In genomic region chr7:103811223-103811845, GRCm38 (mm10) we compare ENCODE assay signal across 27 mouse cellular contexts. TPM values are rescaled to one million over a fixed set of nuclear protein-coding genes. Genes with fewer than 3 reads are reported as not detected.
DNase-seq lines count a peak whose midpoint lies in the region; ATAC-seq lines count a peak whose summit lies in the region.
"Had no signal": no experiment of that assay in that cellular context is flagged by ENCODE, and none has a peak within 500 bp of the region (broad histone marks: within the 10 kb centered on the region; RNA-seq: fewer than 3 reads in every experiment).

No protein-coding gene starts in this region.

- H3K4me3 ChIP-seq in heart, embryonic 12.5 days = no peak overlapping the region
- peak overlapping the region; percentile 10; the same call in 1 of the 2 replicates for H3K4me3 ChIP-seq in liver, embryonic 11.5 days (ENCODE audit: low read depth, low read length)
- H3K4me3 ChIP-seq: embryonic facial prominence, embryonic 15.5 days; forebrain, embryonic 13.5 days; limb, embryonic 13.5 days had no signal

- no peaks in the 10 kb centered on the region for H3K36me3 ChIP-seq in heart, embryonic 12.5 days
- H3K36me3 ChIP-seq in liver, embryonic 11.5 days (ENCODE audit: control insufficient read depth, insufficient read depth, low read length) = no peaks in the 10 kb centered on the region
- H3K36me3 ChIP-seq: embryonic facial prominence, embryonic 15.5 days; limb, embryonic 13.5 days had no signal

- H3K4me1 ChIP-seq in heart, embryonic 12.5 days (replicated peaks) = no peaks in the 10 kb centered on the region; the same call in 1 of the 2 replicates
- peaks cover 9% of the 10 kb centered on the region for H3K4me1 ChIP-seq in liver, embryonic 11.5 days (replicated peaks; ENCODE audit: control insufficient read depth, insufficient read depth, low read length)
- H3K4me1 ChIP-seq: embryonic facial prominence, embryonic 15.5 days; forebrain, embryonic 13.5 days; limb, embryonic 13.5 days had no signal

- no peak overlapping the region for H3K9ac ChIP-seq in heart, embryonic 12.5 days
- H3K9ac ChIP-seq in liver, embryonic 11.5 days (ENCODE audit: low read depth, low read length) = no peak overlapping the region
- H3K9ac ChIP-seq: embryonic facial prominence, embryonic 15.5 days; forebrain, embryonic 13.5 days; limb, embryonic 13.5 days had no signal

- H3K9me3 ChIP-seq in heart, embryonic 12.5 days (replicated peaks) = no peaks in the 10 kb centered on the region
- no peaks in the 10 kb centered on the region for H3K9me3 ChIP-seq in liver, embryonic 11.5 days (ENCODE audit: control insufficient read depth, low read length)
- H3K9me3 ChIP-seq: embryonic facial prominence, embryonic 15.5 days; forebrain, embryonic 13.5 days; limb, embryonic 13.5 days had no signal

- no peak overlapping the region for H3K4me2 ChIP-seq in heart, embryonic 12.5 days
- H3K4me2 ChIP-seq in liver, embryonic 11.5 days = peak overlapping the region; percentile 42
- H3K4me2 ChIP-seq: embryonic facial prominence, embryonic 15.5 days; forebrain, embryonic 13.5 days; limb, embryonic 13.5 days had no signal

- ATAC-seq in heart, embryonic 12.5 days (ENCODE audit: insufficient number of reproducible peaks, low FRiP score) = 0 out of 2 replicates have a peak, but pooled peaks have one; percentile 34
- ATAC-seq in liver, embryonic 11.5 days (replicated peaks; ENCODE audit: low FRiP score) = peak; percentile 63
- ATAC-seq in megakaryocyte-erythroid progenitor cell, adult 5-6 weeks (replicated peaks; ENCODE audit: low FRiP score, low TSS enrichment, poor library complexity, severe bottlenecking) = peak; percentile 69
- ATAC-seq: activated CD4-positive, CD25-positive, alpha-beta regulatory T cell, adult 4 months; forebrain, embryonic 13.5 days; Patski had no signal

- H3K27me3 ChIP-seq in heart, embryonic 12.5 days (replicated peaks) = no peaks in the 10 kb centered on the region
- no peaks in the 10 kb centered on the region for H3K27me3 ChIP-seq in liver, embryonic 11.5 days (replicated peaks; ENCODE audit: control insufficient read depth, insufficient read depth, low read length)
- H3K27me3 ChIP-seq: CH12.LX; embryonic facial prominence, embryonic 15.5 days; forebrain, embryonic 13.5 days; limb, embryonic 13.5 days; Patski had no signal

- 40% methylated on average over 1 of the region's 1 CpGs for WGBS in heart, embryonic 12.5 days
- 53% methylated on average over 1 of the region's 1 CpGs for WGBS in liver, embryonic 11.5 days

- H3K27ac ChIP-seq in heart, embryonic 12.5 days (ENCODE audit: poor library complexity, severe bottlenecking) = no peak overlapping the region; the same call in 1 of the 2 replicates
- H3K27ac ChIP-seq in liver, embryonic 11.5 days (ENCODE audit: low read depth, low read length) = peak overlapping the region; percentile 84
- H3K27ac ChIP-seq: embryonic facial prominence, embryonic 15.5 days; forebrain, embryonic 13.5 days; kidney, postnatal 0 days; limb, embryonic 13.5 days had no signal

- DNase-seq in heart, adult 8-10 months (ENCODE audit: low spot score) = no peak
- DNase-seq in c-Kit-negative CD71-positive TER-119-positive erythroid progenitor cells, embryonic 14.5 days (ENCODE audit: low read depth, low spot score) = peak; percentile 76
- DNase-seq in liver, embryonic 11.5 days (ENCODE audit: low spot score) = no peak
- no peak for DNase-seq in cerebellum, adult 18-20 months
- no peak for DNase-seq in testis, postnatal 14 days (ENCODE audit: low spot score)
- DNase-seq in kidney, postnatal 36 days = no peak
- DNase-seq: adrenal gland, postnatal 25 days; cerebellum, adult 9-11 months; embryo, embryonic 11 days; lung, postnatal 10 days; right cerebral cortex, adult 18-20 months; thymus, postnatal 14 days had no signal

RNA-seq across cellular contexts. Expression of gene Hbb-bt, which starts 2.5 kb away (rescaled TPM):
- 3,072 and 3,403 TPM in 2 replicates for polyA plus RNA-seq in heart, embryonic 12.5 days (2016; fragmentation: Nextera tagmentation; extraction: Ambion mirVana)
- 1,000 to 10,000 TPM in 1 of 4 experiments, 100 to 1,000 TPM in 3; 208 to 1,111 (median 289) TPM for total RNA-seq in heart, adult 8-10 months (2022)
- polyA plus RNA-seq in liver, embryonic 11.5 days (2014; fragmentation: Nextera tagmentation; extraction: Ambion mirVana) = 7,398 and 7,943 TPM in 2 replicates
- total RNA-seq in megakaryocyte-erythroid progenitor cell, adult 5-6 weeks (2014; fragmentation: Nextera tagmentation) = 118 and 169 TPM in 2 replicates
- total RNA-seq in megakaryocyte-erythroid progenitor cell, adult 5-6 weeks (2017) = 10.7 and 57.4 TPM in 2 replicates
- polyA plus RNA-seq: Patski had no signal

RNA-seq across cellular contexts. Expression of gene Hbb-bs, which starts 16.6 kb away (rescaled TPM):
- 2,689 and 3,022 TPM in 2 replicates for polyA plus RNA-seq in heart, embryonic 12.5 days (2016; fragmentation: Nextera tagmentation; extraction: Ambion mirVana)
- total RNA-seq in heart, adult 8-10 months (2022) = over 10,000 TPM in 1 of 4 experiments, 1,000 to 10,000 TPM in 3; 2,003 to 12,142 (median 2,942) TPM
- polyA plus RNA-seq in liver, embryonic 11.5 days (2014; fragmentation: Nextera tagmentation; extraction: Ambion mirVana) = 9,439 and 11,024 TPM in 2 replicates
- total RNA-seq in megakaryocyte-erythroid progenitor cell, adult 5-6 weeks (2014; fragmentation: Nextera tagmentation) = 149 and 199 TPM in 2 replicates
- 20.1 and 148 TPM in 2 replicates for total RNA-seq in megakaryocyte-erythroid progenitor cell, adult 5-6 weeks (2017)
- total RNA-seq: CH12.LX had no signal
- polyA plus RNA-seq: Patski had no signal

RNA-seq across cellular contexts. Expression of gene Olfr67, which starts 19.7 kb away (rescaled TPM):
- polyA plus RNA-seq in heart, embryonic 12.5 days (2016; fragmentation: Nextera tagmentation; extraction: Ambion mirVana) = not detected in 2 replicates
- total RNA-seq in heart, adult 8-10 months (2022) = not detected
- polyA plus RNA-seq in liver, embryonic 11.5 days (2014; fragmentation: Nextera tagmentation; extraction: Ambion mirVana) = not detected in 2 replicates
- not detected in 2 replicates for total RNA-seq in megakaryocyte-erythroid progenitor cell, adult 5-6 weeks (2014; fragmentation: Nextera tagmentation)
- not detected in 2 replicates for total RNA-seq in megakaryocyte-erythroid progenitor cell, adult 5-6 weeks (2017)
- total RNA-seq: adrenal gland, postnatal 25 days; CH12.LX; left cerebral cortex, postnatal 10 days; midbrain, postnatal 0 days had no signal
- polyA plus RNA-seq: activated CD4-positive, CD25-positive, alpha-beta regulatory T cell, adult 4 months; embryonic facial prominence, embryonic 15.5 days; forebrain, embryonic 13.5 days; gonadal fat pad, adult 2 months; heart, embryonic 16.5 days; hindbrain, embryonic 11.5 days; kidney, postnatal 0 days; limb, embryonic 13.5 days; midbrain, postnatal 0 days; Patski; small intestine, adult 2 months had no signal

RNA-seq across cellular contexts. Expression of gene Hbb-bh2, which starts 29.0 kb away (rescaled TPM):
- polyA plus RNA-seq in heart, embryonic 12.5 days (2016; fragmentation: Nextera tagmentation; extraction: Ambion mirVana) = 0.50 and 0.56 TPM in 2 replicates
- not detected for total RNA-seq in heart, adult 8-10 months (2022)
- polyA plus RNA-seq in liver, embryonic 11.5 days (2014; fragmentation: Nextera tagmentation; extraction: Ambion mirVana) = not detected in 2 replicates
- total RNA-seq in megakaryocyte-erythroid progenitor cell, adult 5-6 weeks (2014; fragmentation: Nextera tagmentation) = not detected in 2 replicates
- total RNA-seq in megakaryocyte-erythroid progenitor cell, adult 5-6 weeks (2017) = not detected in 2 replicates
- total RNA-seq: adrenal gland, postnatal 25 days; CH12.LX; left cerebral cortex, postnatal 10 days; midbrain, postnatal 0 days had no signal
- polyA plus RNA-seq: activated CD4-positive, CD25-positive, alpha-beta regulatory T cell, adult 4 months; embryonic facial prominence, embryonic 15.5 days; forebrain, embryonic 13.5 days; gonadal fat pad, adult 2 months; heart, embryonic 16.5 days; hindbrain, embryonic 11.5 days; kidney, postnatal 0 days; limb, embryonic 13.5 days; midbrain, postnatal 0 days; Patski; small intestine, adult 2 months had no signal

RNA-seq across cellular contexts. Expression of gene Hbb-bh1, which starts 31.6 kb away (rescaled TPM):
- polyA plus RNA-seq in heart, embryonic 12.5 days (2016; fragmentation: Nextera tagmentation; extraction: Ambion mirVana) = 2,015 and 2,280 TPM in 2 replicates
- total RNA-seq in heart, adult 8-10 months (2022) = not detected
- polyA plus RNA-seq in liver, embryonic 11.5 days (2014; fragmentation: Nextera tagmentation; extraction: Ambion mirVana) = 4,066 and 4,428 TPM in 2 replicates
- total RNA-seq in megakaryocyte-erythroid progenitor cell, adult 5-6 weeks (2014; fragmentation: Nextera tagmentation) = not detected in 2 replicates
- total RNA-seq in megakaryocyte-erythroid progenitor cell, adult 5-6 weeks (2017) = not detected in 2 replicates
- total RNA-seq: adrenal gland, postnatal 25 days; left cerebral cortex, postnatal 10 days; midbrain, postnatal 0 days had no signal
- polyA plus RNA-seq: activated CD4-positive, CD25-positive, alpha-beta regulatory T cell, adult 4 months; gonadal fat pad, adult 2 months; kidney, postnatal 0 days; midbrain, postnatal 0 days; Patski; small intestine, adult 2 months had no signal

Comparison
In these comparisons a context has a peak if more than half of its experiments do, and no peak if none do; other contexts are left out.
1. RNA of gene Hbb-bs, which starts 16.6 kb away (total RNA-seq): 2,003 to 12,142 TPM in heart, adult 8-10 months; 20.1 to 199 TPM in megakaryocyte-erythroid progenitor cell, adult 5-6 weeks; every median in the first group is over 10 times any median in the second.
2. Peak in every context shown above with its lines, with median percentiles within 50 percentile points of each other: ATAC-seq.